Mouse (Mus musculus): ENCODE results near the gene Krtap19-1. TPM values are rescaled to one million over a fixed set of nuclear protein-coding genes. Genes with fewer than 3 reads are reported as not detected.

Gene Krtap19-1
- not detected in 2 replicates for total RNA-seq (2015)
- not detected in 2 replicates for total RNA-seq (2017)

DNA sequence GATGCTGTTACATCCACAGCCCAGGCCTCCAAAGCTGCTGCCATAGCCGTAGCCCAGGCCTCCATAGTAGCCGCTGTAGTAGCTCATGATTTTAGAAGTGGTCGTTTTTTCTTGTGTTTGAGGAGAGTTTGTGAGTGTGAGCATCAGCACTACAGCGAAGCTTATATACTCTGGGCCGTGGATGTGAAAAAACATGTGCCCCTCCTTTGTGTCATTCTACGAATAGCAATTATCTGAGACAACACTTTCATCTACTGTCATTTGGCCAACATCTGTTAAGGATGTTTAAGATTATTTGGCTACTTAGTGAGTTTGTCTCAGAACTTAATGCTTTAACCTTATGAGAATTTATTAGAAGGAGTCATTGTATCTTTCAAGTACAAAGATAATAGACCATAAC lies at the start of gene Krtap19-1:
TSS of gene Krtap19-1 (minus strand) at position 101 of the 400 bp plus-strand sequence.
- ATAC-seq (replicated peaks; ENCODE audit: poor library complexity): no peak

DNA sequence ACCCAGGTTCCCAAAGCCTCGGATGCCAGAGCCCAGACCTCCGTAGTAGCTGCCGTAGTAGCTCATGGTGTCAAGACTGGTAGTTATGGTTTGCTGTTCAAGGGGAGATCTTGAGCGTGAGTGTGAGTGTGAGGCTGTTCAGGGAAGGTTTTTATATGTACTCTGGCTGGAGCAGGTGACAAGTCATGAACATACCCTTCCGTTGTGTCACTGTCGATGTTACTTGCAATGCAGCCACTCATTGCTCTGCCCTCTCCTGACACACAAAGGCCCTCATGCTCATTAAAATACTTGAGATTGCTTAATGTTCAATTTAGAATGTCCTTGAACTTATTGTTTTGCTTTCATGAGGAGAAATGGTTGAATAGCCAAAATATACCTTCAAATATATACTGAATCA lies 27.1 kb upstream of the Krtap19-1 start, which contains the start of gene Krtap19-5:
TSS of gene Krtap19-5 (minus strand) at position 101 of the 400 bp plus-strand sequence.
- ATAC-seq (replicated peaks; ENCODE audit: poor library complexity): no peak

DNA sequence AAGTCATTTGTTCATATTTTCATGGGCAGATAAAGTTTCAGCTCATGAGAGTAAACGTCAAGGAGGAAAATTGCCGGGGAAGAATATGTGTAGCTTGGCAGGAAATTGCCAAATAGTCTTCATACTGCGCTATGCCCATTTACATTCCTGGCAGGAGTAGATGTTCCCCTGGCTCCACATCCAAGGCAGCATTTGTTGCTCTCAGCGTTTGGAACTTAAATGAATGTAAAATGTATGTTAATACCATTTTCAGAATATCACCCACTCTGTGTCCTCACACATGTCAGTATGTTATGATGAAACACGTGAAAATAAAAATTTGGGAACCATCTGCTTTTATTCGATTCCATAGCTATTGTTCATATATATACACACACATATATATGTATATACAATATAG lies 17.7 kb upstream of the Krtap19-1 start:
- ATAC-seq (replicated peaks; ENCODE audit: poor library complexity): no peak

DNA sequence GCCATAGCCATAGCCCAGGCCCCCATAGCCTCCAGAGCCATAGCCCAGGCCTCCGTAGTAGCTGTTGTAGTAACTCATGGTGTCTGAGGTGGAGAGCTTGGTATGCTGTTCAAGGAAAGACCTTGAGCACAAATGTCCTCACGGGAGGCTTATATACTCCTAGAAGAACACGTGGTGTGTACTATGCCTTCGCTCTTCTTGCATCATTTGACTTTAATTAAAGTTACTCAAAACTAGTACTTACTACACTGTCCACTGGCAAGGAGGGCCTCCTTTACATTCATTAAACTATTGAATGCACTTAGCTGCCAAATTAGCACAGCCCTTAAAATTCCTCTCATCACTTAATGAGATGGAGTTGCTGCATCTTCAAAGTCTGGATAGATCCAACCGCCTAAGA lies 15.8 kb upstream of the Krtap19-1 start, which contains the start of gene Krtap19-4:
TSS of gene Krtap19-4 (minus strand) at position 101 of the 400 bp plus-strand sequence.
- ATAC-seq (replicated peaks; ENCODE audit: poor library complexity): no peak

DNA sequence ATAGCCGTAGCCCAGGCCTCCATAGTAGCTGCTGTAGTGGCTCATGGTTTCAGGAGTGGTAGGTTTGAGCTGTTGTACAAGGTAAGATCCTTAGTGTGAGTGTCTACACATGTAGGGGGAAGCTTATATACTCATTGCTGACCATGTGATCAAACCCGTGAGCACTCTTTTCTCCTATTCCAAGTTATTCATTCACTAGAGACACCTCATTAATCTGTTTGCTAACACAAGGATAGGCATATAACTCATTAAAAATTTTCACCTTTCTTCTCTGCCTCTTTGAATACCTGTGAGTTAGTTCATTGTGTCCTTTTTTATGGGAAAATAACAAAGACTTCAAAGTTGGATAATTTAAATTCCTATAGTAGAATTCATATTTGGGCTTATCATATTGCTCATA lies 8.7 kb upstream of the Krtap19-1 start, which contains the start of gene Krtap19-3:
TSS of gene Krtap19-3 (minus strand) at position 101 of the 400 bp plus-strand sequence.
- ATAC-seq (replicated peaks; ENCODE audit: poor library complexity): no peak

DNA sequence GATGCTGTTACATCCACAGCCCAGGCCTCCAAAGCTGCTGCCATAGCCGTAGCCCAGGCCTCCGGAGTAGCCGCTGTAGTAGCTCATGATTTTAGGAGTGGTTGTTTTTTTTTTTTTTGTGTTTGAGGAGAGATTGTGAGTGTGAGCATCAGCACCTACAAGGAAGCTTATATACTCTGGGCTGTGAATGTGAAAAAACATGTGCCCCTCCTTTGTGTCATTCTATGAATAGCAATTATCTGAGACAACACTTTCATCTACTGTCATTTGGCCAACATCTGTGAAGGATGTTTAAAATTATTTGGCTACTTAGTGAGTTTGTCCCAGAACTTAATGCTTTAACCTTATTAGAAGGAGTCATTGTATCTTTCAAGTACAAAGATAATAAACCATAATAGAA lies 5.0 kb upstream of the Krtap19-1 start, which contains the start of gene Krtap19-2:
TSS of gene Krtap19-2 (minus strand) at position 101 of the 400 bp plus-strand sequence.
- no peak for ATAC-seq (replicated peaks; ENCODE audit: poor library complexity)

DNA sequence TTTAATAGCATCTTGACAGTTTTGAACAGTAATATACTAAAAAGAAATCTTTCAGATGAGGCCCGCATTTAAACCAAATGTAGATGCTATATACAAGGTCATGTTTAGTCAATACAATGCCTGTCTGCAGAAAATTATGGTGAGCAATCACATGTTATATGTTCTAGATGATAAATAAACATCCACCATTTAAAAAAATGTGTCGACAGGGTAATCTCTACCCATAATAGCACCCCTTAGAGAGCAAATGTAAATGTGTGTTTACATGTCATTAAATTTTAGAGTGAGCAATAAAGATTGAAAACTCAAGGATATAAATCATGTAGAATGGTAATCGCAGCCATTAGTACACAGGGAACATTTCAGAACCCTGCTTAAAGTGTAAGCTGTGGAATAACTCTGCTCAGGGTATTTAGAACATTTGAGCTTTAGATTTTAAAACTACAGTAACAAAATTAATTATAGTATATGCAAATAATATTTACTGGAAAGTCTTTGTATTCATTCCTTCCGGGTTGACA lies 4.3 kb downstream of the Krtap19-1 start:
- no peak for ATAC-seq (replicated peaks; ENCODE audit: poor library complexity)

DNA sequence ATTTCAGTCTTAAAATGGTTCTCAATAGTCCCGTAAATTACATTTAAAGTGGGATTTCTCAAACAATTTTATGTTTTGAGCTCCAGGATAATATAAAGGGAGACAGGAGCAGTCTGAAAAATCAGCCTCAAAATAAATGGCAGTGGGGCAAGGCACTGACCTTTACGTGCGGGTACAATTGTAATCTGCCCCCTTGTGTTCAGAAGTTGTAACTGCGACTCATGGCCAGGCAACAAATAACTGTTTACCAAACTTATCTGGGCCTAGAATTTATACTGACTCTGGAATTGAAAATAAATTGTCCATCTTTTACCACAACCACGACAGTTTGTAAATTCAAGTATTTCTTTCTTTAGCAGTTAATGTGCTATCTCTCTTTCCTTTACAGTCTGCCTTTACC lies 17.8 kb downstream of the Krtap19-1 start:
- ATAC-seq (replicated peaks; ENCODE audit: poor library complexity): peak; percentile 77

DNA sequence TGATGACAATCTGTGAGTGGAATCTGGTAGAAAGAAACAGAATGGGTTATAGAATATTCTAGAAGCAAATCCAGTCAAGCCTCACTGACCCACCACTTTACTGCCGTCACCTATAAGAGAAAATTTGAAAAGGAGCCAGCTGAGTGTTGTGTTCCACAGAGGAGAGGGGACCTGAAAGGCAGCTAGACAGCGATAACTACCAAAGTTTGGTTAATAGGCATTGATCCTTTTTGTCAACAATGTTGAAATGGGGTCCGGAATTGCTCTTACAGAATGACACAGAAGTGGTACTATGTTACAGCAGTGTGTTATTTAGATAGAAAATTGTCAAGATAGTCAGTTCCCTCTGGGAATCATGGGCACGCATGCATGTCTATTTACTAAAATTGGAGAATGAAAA lies 20.7 kb downstream of the Krtap19-1 start:
- ATAC-seq (replicated peaks; ENCODE audit: poor library complexity): no peak

DNA sequence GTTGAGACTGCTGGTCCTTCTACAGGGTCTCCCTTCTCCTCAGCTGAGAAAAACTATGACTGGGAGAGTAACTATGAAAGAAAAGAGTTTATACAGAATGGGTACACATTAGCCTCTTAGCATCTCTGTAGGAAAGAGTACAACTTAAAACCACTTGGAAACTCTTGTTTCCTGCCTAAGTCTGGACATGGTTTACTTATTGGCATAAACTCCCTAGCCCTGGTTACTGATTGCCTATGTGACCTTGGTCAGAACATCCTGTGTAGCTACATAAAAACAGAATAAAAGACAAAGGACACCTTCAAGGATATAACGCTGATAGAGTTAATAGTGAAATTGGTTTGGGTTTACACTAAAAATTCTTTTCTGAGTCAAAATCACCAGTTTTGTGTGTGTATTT lies 21.8 kb downstream of the Krtap19-1 start:
- no peak for ATAC-seq (replicated peaks; ENCODE audit: poor library complexity)

DNA sequence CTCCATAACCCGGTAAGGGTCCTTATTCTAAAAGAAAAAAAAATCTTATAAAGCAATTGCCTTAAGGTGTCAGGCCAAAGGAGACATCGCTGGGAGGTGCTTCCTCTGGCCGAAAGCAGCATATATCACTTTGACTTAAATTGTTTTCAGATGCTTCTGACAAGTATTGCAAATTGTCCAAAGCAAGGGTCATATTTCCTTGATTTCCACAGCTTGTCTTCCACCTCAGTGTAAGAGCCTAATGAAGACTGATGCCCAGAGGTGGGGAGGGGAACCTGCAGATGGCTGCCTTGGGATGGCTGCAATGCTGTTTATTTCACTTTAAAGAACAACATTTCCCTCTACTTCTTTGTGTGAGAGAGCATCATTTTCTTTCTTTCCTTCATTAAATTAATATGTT lies 42.2 kb downstream of the Krtap19-1 start:
- no peak for ATAC-seq (replicated peaks; ENCODE audit: poor library complexity)

DNA sequence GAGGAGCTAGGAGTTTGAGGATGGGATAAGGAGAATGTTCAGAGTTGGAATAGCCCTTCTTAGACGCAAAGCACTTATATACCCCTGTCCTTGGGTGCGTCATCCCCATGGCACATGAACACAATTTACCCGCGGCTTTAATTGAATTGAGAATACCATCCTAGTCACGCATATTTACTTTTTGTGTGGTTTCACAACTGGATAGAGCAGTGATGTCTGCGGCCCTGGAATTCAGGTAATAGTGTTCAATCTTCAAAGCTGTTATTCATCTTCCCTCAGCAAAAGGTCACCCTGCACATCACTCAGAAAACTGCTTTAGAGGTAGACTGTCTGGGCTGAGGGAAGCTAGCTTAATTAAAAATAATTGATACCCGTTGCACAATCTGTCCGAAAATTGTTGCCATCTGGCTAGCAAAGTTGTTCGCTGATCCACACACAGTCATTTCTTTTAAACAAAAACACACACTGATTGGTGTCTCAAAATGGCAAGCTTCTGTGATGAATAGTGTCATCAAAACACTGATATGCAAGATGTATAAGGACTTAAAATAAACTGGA lies 43.0 kb downstream of the Krtap19-1 start, which contains the start of gene Krtap14:
TSS of gene Krtap14 (minus strand) at position 51 of the 558 bp plus-strand sequence.
- no peak for ATAC-seq (replicated peaks; ENCODE audit: poor library complexity)

DNA sequence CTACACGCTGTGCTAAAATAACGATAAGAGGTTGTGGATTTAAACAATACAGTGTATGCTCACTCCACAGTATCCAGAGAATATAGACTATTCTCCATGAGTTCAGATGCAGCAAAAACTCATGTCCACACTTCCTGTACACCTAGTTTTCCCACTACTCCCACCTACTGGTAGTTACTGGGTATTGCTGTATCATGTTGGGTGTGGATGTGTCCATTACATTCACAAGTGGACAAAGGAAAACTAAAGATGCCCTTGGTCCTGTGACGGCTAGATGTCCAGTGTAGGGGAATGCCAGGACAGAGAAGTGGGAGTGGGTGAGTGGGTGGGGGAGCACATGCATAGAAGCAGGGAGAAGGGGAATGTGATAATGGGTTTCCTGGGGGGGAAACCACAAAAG lies 45.5 kb downstream of the Krtap19-1 start:
- peak; percentile 34; the same call in 1 of the 2 replicates for ATAC-seq (replicated peaks; ENCODE audit: poor library complexity)

DNA sequence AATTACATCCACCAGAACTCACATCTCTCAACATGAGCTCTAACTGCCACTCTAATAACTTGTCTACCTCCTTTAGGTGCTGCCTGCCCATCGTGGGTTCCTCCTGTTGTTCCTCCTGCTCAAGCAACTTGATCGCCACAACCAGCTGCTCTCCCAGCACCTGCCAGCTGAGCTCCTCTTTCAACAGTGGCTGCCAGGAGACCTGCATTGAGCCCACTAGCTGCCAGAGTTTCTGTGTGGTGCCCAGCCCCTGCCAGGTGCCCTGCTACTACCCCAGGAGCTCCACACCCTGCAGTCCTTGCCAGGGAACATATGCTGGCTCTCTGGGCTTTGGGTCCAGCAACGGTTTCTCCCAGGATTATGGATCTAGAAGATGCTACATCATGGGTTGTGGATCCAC lies 49.1 kb downstream of the Krtap19-1 start, which contains the start of gene Krtap15:
TSS of gene Krtap15 (plus strand) at position 150 of the 400 bp plus-strand sequence.
- ATAC-seq (replicated peaks; ENCODE audit: poor library complexity): no peak

Other genes with a start within 250 kb of the Krtap19-1 start
- gene 2310079G19Rik, start 241.7 kb downstream of the Krtap19-1 start, total RNA-seq (2015): not detected in 2 replicates
- not detected in 2 replicates for gene 2310079G19Rik, start 241.7 kb downstream of the Krtap19-1 start, total RNA-seq (2017)
- gene Krtap26-1, start 221.6 kb downstream of the Krtap19-1 start, total RNA-seq (2015): not detected in 2 replicates
- gene Krtap26-1, start 221.6 kb downstream of the Krtap19-1 start, total RNA-seq (2017): not detected in 2 replicates
- not detected in 2 replicates for gene Krtap27-1, start 197.7 kb downstream of the Krtap19-1 start, total RNA-seq (2015)
- not detected in 2 replicates for gene Krtap27-1, start 197.7 kb downstream of the Krtap19-1 start, total RNA-seq (2017)
- not detected in 2 replicates for gene 2310061N02Rik, start 161.4 kb downstream of the Krtap19-1 start, total RNA-seq (2015)
- not detected in 2 replicates for gene 2310061N02Rik, start 161.4 kb downstream of the Krtap19-1 start, total RNA-seq (2017)
- gene Krtap13-1, start 140.5 kb downstream of the Krtap19-1 start, total RNA-seq (2015): not detected in 2 replicates
- gene Krtap13-1, start 140.5 kb downstream of the Krtap19-1 start, total RNA-seq (2017): not detected in 2 replicates
- gene Krtap13, start 117.8 kb downstream of the Krtap19-1 start, total RNA-seq (2015): not detected in 2 replicates
- gene Krtap13, start 117.8 kb downstream of the Krtap19-1 start, total RNA-seq (2017): not detected in 2 replicates
- gene 2310034C09Rik, start 110.6 kb downstream of the Krtap19-1 start, total RNA-seq (2015): not detected in 2 replicates
- not detected in 2 replicates for gene 2310034C09Rik, start 110.6 kb downstream of the Krtap19-1 start, total RNA-seq (2017)
- not detected in 2 replicates for gene 2310057N15Rik, start 95.2 kb downstream of the Krtap19-1 start, total RNA-seq (2015)
- not detected in 2 replicates for gene 2310057N15Rik, start 95.2 kb downstream of the Krtap19-1 start, total RNA-seq (2017)
- gene Gm5965, start 91.5 kb downstream of the Krtap19-1 start, total RNA-seq (2015): not detected in 2 replicates
- not detected in 2 replicates for gene Gm5965, start 91.5 kb downstream of the Krtap19-1 start, total RNA-seq (2017)
- gene Gm20741, start 57.2 kb downstream of the Krtap19-1 start, total RNA-seq (2015): not detected in 2 replicates
- not detected in 2 replicates for gene Gm20741, start 57.2 kb downstream of the Krtap19-1 start, total RNA-seq (2017)
- gene Krtap15, start 49.2 kb downstream of the Krtap19-1 start, total RNA-seq (2015): not detected in 2 replicates
- not detected in 2 replicates for gene Krtap15, start 49.2 kb downstream of the Krtap19-1 start, total RNA-seq (2017)
- gene Krtap14, start 43.3 kb downstream of the Krtap19-1 start, total RNA-seq (2015): not detected in 2 replicates
- gene Krtap14, start 43.3 kb downstream of the Krtap19-1 start, total RNA-seq (2017): not detected in 2 replicates
- not detected in 2 replicates for gene Krtap19-2, start 4.9 kb upstream of the Krtap19-1 start, total RNA-seq (2015)
- gene Krtap19-2, start 4.9 kb upstream of the Krtap19-1 start, total RNA-seq (2017): not detected in 2 replicates
- gene Krtap19-3, start 8.6 kb upstream of the Krtap19-1 start, total RNA-seq (2015): not detected in 2 replicates
- not detected in 2 replicates for gene Krtap19-3, start 8.6 kb upstream of the Krtap19-1 start, total RNA-seq (2017)
- not detected in 2 replicates for gene Krtap19-4, start 15.7 kb upstream of the Krtap19-1 start, total RNA-seq (2015)
- gene Krtap19-4, start 15.7 kb upstream of the Krtap19-1 start, total RNA-seq (2017): not detected in 2 replicates
- gene Krtap19-5, start 27.0 kb upstream of the Krtap19-1 start, total RNA-seq (2015): not detected in 2 replicates
- not detected in 2 replicates for gene Krtap19-5, start 27.0 kb upstream of the Krtap19-1 start, total RNA-seq (2017)
- not detected in 2 replicates for gene Krtap19-9b, start 62.9 kb upstream of the Krtap19-1 start, total RNA-seq (2015)
- gene Krtap19-9b, start 62.9 kb upstream of the Krtap19-1 start, total RNA-seq (2017): not detected in 2 replicates
- not detected in 2 replicates for gene Krtap16-3, start 93.5 kb upstream of the Krtap19-1 start, total RNA-seq (2015)
- not detected in 2 replicates for gene Krtap16-3, start 93.5 kb upstream of the Krtap19-1 start, total RNA-seq (2017)
- not detected in 2 replicates for gene Krtap22-2, start 141.3 kb upstream of the Krtap19-1 start, total RNA-seq (2015)
- not detected in 2 replicates for gene Krtap22-2, start 141.3 kb upstream of the Krtap19-1 start, total RNA-seq (2017)
- gene Gm10229, start 145.9 kb upstream of the Krtap19-1 start, total RNA-seq (2015): not detected in 2 replicates
- not detected in 2 replicates for gene Gm10229, start 145.9 kb upstream of the Krtap19-1 start, total RNA-seq (2017)
- gene Krtap6-1, start 162.3 kb upstream of the Krtap19-1 start, total RNA-seq (2015): not detected in 2 replicates
- not detected in 2 replicates for gene Krtap6-1, start 162.3 kb upstream of the Krtap19-1 start, total RNA-seq (2017)
- not detected in 2 replicates for gene Gm10228, start 172.1 kb upstream of the Krtap19-1 start, total RNA-seq (2015)
- gene Gm10228, start 172.1 kb upstream of the Krtap19-1 start, total RNA-seq (2017): not detected in 2 replicates
- gene Krtap6-5, start 178.5 kb upstream of the Krtap19-1 start, total RNA-seq (2015): not detected in 2 replicates
- gene Krtap6-5, start 178.5 kb upstream of the Krtap19-1 start, total RNA-seq (2017): not detected in 2 replicates
- gene 1110025L11Rik, start 194.6 kb upstream of the Krtap19-1 start, total RNA-seq (2015): not detected in 2 replicates
- gene 1110025L11Rik, start 194.6 kb upstream of the Krtap19-1 start, total RNA-seq (2017): not detected in 2 replicates
- not detected in 2 replicates for gene Krtap6-3, start 214.6 kb upstream of the Krtap19-1 start, total RNA-seq (2015)
- gene Krtap6-3, start 214.6 kb upstream of the Krtap19-1 start, total RNA-seq (2017): not detected in 2 replicates

Measured in megakaryocyte progenitor cell, adult 5-6 weeks (primary cell).